Mouse (Mus musculus) left cerebral cortex, adult 8-10 months (tissue): ENCODE measurements at regions not wholly inside any gene's neighbourhood (a gene's known extent, or its start where the extent isn't known, plus 50 kb on each side); places are given as distances from the start of the nearest gene placed in this dataset.
"Not testable (repeated sequence)": the region's sequence is repeated elsewhere in the genome, so short reads cannot be mapped to it uniquely, and the experiment has no call there.

ENCODE experiments used
- DNase-seq, 2 experiments: peaks; one replicate each; pipeline ENCODE4 v3.0.0; 2022; ENCODE audit warnings: low spot score in 2 of 2

GRCm38 (mm10) chr2:166476953-166477352, 236.7 kb downstream of the Prex1 start:
- no peak for DNase-seq

DNA sequence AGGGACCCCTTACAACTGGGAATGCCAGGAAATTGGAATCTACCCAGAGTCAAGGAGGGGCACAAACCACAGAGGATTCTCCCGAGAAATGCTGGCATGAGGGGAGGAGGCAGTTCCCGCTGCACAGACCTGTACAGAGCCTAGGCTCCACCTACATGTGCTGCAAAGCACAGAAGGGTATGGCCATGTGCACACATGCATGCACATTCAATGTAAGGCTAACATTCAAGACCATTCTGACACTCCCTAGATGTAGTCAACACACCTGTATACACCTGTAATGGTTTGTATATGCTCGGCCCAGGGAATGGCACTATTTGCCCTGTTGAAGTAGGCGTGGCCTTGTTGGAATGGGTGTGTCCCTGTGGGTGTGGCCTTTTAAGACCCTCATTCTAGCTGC, 238.0 kb downstream of the Prex1 start:
- no peak for DNase-seq

GRCm38 (mm10) chr2:166474601-166475000, 239.0 kb downstream of the Prex1 start:
- DNase-seq, result no peak

- no peak for DNase-seq
Observed at GRCm38 (mm10) chr2:166471257-166471753, 242.3 kb downstream of the Prex1 start.

DNA sequence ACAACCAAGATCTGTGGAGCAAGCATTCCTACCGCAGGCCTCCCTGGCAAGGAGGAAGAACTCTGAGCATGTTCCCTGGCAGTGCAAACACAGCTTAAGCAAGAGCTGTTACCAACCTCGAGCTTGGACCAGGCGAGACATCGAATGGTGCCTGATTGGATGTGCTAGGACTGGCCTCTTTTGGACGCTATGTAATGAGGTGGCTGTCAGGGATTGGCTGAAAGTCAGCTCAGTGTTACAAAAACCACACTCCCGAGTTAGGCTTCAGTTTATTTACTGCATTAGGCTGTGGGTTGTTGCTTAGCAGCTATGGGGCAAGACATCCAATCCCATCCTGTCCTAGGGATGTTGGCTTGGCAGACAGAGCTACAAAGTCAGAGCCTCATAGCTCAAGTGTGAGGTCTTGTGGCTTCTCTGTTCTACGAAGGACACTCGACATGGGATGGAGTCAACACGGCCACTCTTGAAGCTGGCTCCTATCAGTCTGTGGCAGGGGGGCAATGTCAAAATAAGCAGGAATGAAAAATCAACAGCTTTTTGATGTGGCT, 244.5 kb downstream of the Prex1 start:
- DNase-seq, result no peak

GRCm38 (mm10) chr2:166467137-166467536, 246.5 kb downstream of the Prex1 start:
- no peak for DNase-seq

- DNase-seq, result no peak
Observed at GRCm38 (mm10) chr2:166465531-166465930, 248.1 kb downstream of the Prex1 start.

DNA sequence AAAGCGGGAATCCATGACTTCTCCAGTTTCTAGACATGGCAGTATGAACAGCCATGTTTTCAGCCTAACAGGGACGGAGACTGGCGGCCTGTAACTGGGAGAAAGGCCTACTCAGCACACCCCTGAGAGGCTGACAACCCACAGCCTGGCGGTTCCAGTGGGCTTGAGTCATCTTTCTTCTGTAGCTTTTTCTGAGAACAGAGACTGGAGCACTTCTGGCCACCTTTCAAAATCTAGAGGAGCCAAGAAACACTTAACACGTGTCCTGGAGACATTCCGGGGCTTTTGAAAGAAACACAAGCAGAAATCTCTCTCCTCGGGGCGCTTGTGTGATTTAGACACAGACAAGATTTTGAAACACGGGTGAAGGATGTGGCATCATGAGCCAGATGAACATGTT, 250.1 kb downstream of the Prex1 start:
- DNase-seq, result peak in 1 of 2 experiments; percentile 60

DNA sequence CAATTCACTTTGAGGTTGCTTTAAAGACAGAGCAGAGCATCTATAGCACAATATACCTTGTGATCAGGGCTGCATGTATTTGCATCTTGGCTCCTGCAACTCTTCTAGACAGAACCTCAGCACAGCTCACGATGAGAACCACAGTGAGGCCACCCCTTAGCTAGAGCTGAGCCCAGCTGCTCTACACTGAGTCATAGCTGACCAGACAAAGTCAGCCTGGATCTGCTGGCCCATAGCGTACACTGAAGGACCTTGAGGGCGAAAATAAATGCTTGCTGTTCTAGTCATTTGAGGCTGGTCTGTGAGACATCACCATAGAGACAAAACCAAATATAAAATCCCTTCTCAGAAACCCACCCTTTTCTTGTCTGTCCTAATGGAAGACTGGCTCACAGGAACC, 251.7 kb downstream of the Prex1 start:
- DNase-seq, result no peak

DNA sequence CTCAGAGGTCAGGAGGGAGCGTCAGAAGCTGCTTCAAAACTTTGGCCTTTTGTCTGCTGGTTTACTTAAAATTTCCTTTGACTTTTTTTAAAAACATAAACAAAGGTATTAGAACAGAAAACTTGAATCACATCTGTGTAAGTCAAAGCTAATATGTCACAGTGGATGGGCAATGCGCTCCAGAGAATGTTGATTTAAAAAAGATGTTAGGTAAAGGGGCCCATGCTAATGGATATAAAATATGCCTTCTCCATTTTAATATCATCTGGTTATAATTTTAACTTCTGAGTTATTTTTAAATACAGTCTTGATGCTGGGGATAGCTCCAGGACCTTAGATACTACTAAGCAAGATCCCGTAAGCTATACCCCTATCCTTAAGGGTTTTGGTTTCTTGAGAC, 252.5 kb downstream of the Prex1 start:
- DNase-seq, result no peak

DNA sequence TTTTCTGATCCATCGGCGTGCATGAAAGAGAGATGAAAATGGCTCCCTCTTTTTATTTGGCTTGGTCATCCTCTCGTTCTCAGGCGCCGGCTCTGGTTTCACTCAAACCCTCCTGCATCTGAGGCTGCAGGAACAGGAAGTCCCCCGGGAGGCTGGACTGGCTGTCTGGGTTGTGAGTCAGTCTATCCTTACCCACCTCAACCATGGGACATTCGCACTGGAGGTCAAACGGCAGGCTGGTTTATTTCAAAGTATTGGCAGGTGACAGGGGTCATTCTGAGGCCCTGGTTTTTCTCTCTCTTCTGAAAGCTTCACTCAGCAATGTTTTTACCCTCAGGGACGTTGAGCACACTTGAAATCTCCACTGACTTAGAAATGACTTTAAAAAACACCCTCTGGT, 253.7 kb downstream of the Prex1 start:
- DNase-seq, result no peak

GRCm38 (mm10) chr2:166458953-166459352, 254.7 kb downstream of the Prex1 start:
- no peak for DNase-seq

DNA sequence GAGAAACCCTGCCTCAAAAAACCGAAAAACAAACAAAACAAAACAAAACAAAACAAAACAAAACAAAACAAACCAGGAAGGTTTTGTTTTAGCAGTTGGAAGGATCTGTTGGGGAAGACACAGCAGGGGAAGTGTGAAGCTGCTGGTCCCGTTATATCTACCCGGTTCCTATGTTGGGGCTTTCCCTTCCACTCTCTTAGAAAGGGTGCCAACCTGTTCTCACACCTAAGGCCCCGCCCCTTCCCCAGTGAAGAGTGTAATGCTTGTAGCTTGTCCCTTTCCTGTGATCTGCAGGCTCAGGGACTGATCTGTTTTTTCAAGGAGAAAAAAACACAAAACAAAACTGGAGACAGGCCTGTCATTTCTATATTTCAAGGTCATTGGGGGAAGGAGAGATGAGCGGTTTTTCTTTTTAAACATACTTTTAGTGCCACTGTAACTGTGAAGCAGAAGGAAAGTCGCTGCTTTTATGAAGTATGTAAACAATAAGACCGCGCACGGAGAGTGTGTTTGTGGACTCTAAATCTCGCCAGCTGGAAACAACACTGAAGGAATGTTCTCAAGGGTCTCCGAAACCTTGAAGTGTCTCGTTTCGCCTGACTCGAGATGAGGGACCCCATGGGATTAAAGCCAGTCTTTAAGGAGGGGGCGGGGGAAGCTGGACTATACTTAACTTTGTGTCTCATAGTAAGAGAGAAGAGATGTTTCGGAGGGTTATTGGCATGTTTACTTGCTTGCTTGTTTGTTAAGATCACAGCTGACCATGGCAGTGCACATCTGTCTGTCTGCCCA, 256.1 kb downstream of the Prex1 start:
- DNase-seq, result no peak

GRCm38 (mm10) chr2:166454160-166454888, 259.3 kb downstream of the Prex1 start:
- not testable (repeated sequence) for DNase-seq

- DNase-seq, result no peak
Observed at GRCm38 (mm10) chr2:166450964-166451363, 262.7 kb downstream of the Prex1 start.

GRCm38 (mm10) chr2:166450380-166450779, 263.3 kb downstream of the Prex1 start:
- no peak for DNase-seq

- DNase-seq, result no peak
Observed at GRCm38 (mm10) chr2:166448724-166449123, 264.9 kb downstream of the Prex1 start.

DNA sequence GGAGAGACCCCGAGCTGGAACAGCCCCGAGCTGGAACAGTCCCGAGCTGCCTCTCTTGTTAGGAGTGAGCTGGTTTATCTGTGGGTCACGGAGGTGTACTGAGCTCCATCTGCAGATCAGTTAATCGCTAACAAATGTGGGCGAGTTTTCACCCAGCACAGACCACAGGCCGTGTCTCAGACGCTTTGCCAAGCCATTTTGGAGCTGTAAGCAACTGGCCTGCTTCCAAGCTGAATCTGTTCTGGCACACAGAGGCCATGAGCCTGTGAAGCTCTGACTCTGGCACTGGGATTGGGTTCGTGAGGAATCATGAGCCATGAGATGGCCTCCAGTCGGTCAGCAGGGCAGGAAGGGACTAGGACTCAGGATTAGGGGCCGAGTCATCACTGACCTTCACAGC, 265.5 kb downstream of the Prex1 start:
- DNase-seq, result no peak

- no peak for DNase-seq
Observed at GRCm38 (mm10) chr2:166446536-166446935, 267.1 kb downstream of the Prex1 start.

DNA sequence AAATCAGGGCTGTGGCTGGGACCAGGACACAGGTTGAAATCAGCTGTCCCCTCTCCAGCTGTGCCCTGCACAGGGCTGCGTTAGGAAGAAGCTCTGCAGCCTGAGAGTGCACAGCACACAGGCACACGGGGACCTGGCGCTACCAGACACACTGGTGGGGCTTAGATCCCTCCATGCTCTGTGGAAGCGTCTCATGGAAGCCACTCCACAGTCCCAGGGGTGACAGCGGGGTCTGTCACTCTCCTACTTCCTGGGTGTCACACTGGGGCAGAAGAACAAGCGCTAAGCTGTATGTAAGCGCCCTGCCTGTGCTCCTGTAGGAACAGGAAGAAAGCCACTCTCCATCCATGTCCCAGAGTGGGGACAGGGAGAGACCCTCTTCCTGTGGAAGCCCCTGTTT, 267.8 kb downstream of the Prex1 start:
- not testable (repeated sequence) for DNase-seq

DNA sequence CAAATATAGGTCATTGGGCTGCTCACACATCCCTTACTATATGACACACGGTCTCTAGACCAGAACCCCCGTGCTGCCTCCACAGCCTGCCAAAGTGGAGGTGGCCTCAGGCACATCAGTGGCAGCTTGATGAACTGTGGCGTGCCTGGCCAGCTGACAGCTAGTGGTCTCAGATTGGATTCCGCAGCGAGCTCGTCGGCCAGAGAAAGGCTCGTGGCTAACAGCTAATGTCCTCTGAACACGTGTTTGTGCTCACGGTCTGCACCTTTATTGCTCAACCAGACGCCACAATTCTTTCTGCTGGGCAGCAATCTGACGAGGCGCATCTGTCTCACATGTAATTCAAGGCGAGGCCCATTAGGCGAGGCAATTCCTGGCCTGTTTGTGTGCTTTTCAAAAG, 270.6 kb downstream of the Prex1 start:
- no peak for DNase-seq
